Mouse (Mus musculus) embryonic stem cell, embryonic (primary cell): ENCODE results near the gene Sumo1.

Experiments
- CTCF ChIA-PET, 4 experiments: fragments of 300-600 bp in 2 of 4; fragments of 350-600 bp in 2 of 4; sonication (Branson Sonifier 250); formaldehyde crosslinking; loops; one replicate each; lab custom pipeline; 2022; ENCODE audit warnings: inconsistent platforms in 2 of 4; lab: Charles Lee
- POLR2A ChIA-PET, 4 experiments: fragments of 300-600 bp in 2 of 4; fragments of 350-600 bp in 2 of 4; sonication (Branson Sonifier 250); formaldehyde crosslinking; loops; one replicate each; lab custom pipeline; 2022; ENCODE audit warnings: antibody characterized with exemption in 4 of 4, inconsistent platforms in 1 of 4; lab: Charles Lee

Gene Sumo1

GRCm38 (mm10) chr1:59653243-59653911 lies 17.3 kb downstream of the Sumo1 start:
- ChIA-PET CTCF (no interaction called here), POLR2A (interaction anchor here in 1 of 4 experiments (1.0 to 2.3 kb wide), 4 partner anchors 9 to 36 kb away, joined by 3 to 10 read pairs (median 5); no protein-coding TSS in a partner anchor)

GRCm38 (mm10) chr1:59651201-59651819 lies 19.3 kb downstream of the Sumo1 start:
- ChIA-PET POLR2A (interaction anchor here in 3 of 4 experiments (0.5 to 7.6 kb wide), 15 partner anchors 8 to 1297 kb away, joined by 3 to 52 read pairs (median 6); partner anchors contain the start of gene Nop58 (in 2 of the 3)), CTCF (interaction anchor here in 3 of 4 experiments (0.5 to 1.5 kb wide), 4 partner anchors 29 to 66 kb away, joined by 3 to 5 read pairs (median 4); no protein-coding TSS in a partner anchor)

DNA sequence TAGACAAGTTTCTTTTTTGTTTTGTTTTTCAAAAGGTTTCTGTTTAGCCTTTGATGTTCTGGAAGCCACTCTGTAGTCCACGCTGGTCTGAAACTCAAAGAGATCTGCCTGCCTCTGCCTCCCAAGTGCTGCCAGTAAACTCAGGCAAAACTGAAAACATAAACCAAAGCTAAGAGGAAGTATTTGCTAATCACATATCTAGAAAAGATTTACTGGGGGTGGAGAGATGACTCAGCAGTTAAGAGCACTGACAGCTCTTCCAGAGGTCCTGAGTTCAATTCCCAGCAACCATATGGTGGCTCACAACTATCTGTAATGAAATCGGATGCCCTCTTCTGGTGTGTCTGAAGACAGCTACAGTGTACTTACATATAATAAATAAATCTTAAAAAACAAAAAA lies 24.1 kb downstream of the Sumo1 start:
- ChIA-PET CTCF (interaction anchor here in 3 of 4 experiments (0.5 to 2.3 kb wide), 3 partner anchors 11 to 180 kb away, joined by 4 to 11 read pairs (median 8); no protein-coding TSS in a partner anchor), POLR2A (interaction anchor here in 2 of 4 experiments (0.6 to 7.6 kb wide), 20 partner anchors 11 to 409 kb away, joined by 3 to 52 read pairs (median 4); partner anchors contain the start of genes Nop58 (in 2 of the 2) and Als2 (in 1 of the 2))

- CTCF ChIA-PET: interaction anchor here in 2 of 4 experiments (0.7 to 1.0 kb wide), 2 partner anchors 29 to 30 kb away, joined by 3 to 4 read pairs; no protein-coding TSS in a partner anchor
- POLR2A ChIA-PET: interaction anchor here in 3 of 4 experiments (0.5 to 2.4 kb wide), 6 partner anchors 9 to 682 kb away, joined by 3 to 12 read pairs (median 3); no protein-coding TSS in a partner anchor
These were observed 28.1 kb downstream of the Sumo1 start for GRCm38 (mm10) chr1:59642488-59642887.

DNA sequence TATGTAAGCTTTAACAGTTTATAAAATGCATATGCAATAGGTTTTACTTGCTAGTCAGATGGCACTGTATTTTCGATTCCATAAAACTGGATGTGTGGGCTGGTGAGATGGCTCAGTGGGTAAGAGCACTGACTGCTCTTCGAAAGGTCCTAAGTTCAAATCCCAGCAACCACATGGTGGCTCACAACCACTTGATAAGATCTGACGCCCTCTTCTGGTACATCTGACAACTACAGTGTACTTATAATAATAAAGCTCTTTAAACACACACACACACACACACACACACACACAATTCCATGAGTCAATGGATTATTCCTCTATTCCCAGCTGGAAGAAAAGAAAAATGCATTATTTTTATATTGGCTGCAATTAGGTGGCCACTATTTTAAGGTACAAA lies 32.3 kb downstream of the Sumo1 start:
- ChIA-PET POLR2A (interaction anchor here in 2 of 4 experiments (0.8 to 1.4 kb wide), 10 partner anchors 9 to 401 kb away, joined by 3 to 4 read pairs (median 3); partner anchors contain the start of gene Als2 (in 1 of the 2)), CTCF (interaction anchor here (0.5 to 1.2 kb wide), 11 partner anchors 10 to 1088 kb away, joined by 3 to 5 read pairs (median 3); partner anchors contain the start of gene Als2 (in 1 of the 4))

- ChIA-PET POLR2A (interaction anchor here in 2 of 4 experiments (0.5 to 3.4 kb wide), 8 partner anchors 9 to 399 kb away, joined by 3 to 20 read pairs (median 4); partner anchors contain the start of genes Als2 (in 1 of the 2) and Nop58 (in 1 of the 2)), CTCF (interaction anchor here in 3 of 4 experiments (0.6 to 1.2 kb wide), 4 partner anchors 13 to 69 kb away, joined by 3 to 5 read pairs (median 3); no protein-coding TSS in a partner anchor)
These were observed 34.3 kb downstream of the Sumo1 start for GRCm38 (mm10) chr1:59636349-59636748.

GRCm38 (mm10) chr1:59633056-59633455 lies 37.6 kb downstream of the Sumo1 start:
- ChIA-PET CTCF (interaction anchor here in 2 of 4 experiments (1.2 to 2.0 kb wide), 2 partner anchors 10 to 19 kb away, joined by 3 to 8 read pairs; no protein-coding TSS in a partner anchor), POLR2A (interaction anchor here in 2 of 4 experiments (0.7 to 1.4 kb wide), 4 partner anchors 11 to 19 kb away, joined by 3 to 4 read pairs (median 3); no protein-coding TSS in a partner anchor)

- POLR2A ChIA-PET: interaction anchor here in 2 of 4 experiments (0.5 to 1.4 kb wide), 7 partner anchors 11 to 1206 kb away, joined by 3 to 4 read pairs (median 3); no protein-coding TSS in a partner anchor
These were observed 38.5 kb downstream of the Sumo1 start for GRCm38 (mm10) chr1:59631986-59632659.

DNA sequence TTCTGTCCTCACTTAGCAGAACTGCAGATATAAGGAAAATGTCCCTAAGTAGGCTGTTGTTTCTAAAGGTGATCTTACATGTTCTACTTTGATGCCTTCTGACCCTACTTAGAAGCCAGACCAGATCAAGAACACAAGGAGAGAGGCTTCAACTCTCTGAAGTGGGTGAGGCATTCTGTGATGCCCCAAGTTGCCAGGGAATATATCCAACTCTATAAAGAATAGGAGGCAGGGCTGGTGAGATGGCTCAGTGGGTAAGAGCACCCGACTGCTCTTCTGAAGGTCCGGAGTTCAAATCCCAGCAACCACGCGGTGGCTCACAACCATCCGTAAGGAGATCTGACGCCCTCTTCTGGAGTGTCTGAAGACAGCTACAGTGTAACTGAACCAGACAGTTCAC lies 40.3 kb downstream of the Sumo1 start:
- ChIA-PET CTCF (interaction anchor here in 2 of 4 experiments (0.9 to 1.1 kb wide), 3 partner anchors 12 to 383 kb away, joined by 3 to 4 read pairs (median 3); no protein-coding TSS in a partner anchor), POLR2A (interaction anchor here in 1 of 4 experiments (0.5 to 1.0 kb wide), 2 partner anchors 13 to 39 kb away, joined by 4 to 6 read pairs; no protein-coding TSS in a partner anchor)

More at GRCm38 (mm10) chr1:59631986-59632659, 38.5 kb downstream of the Sumo1 start:
- CTCF ChIA-PET: interaction anchor here in 3 of 4 experiments (0.6 to 1.2 kb wide), 4 partner anchors 18 to 560 kb away, joined by 3 read pairs; no protein-coding TSS in a partner anchor

GRCm38 (mm10) chr1:59629194-59629593 lies 41.4 kb downstream of the Sumo1 start:
- CTCF ChIA-PET: interaction anchor here in 3 of 4 experiments (0.5 to 3.9 kb wide), 7 partner anchors 15 to 382 kb away, joined by 3 to 15 read pairs (median 4); no protein-coding TSS in a partner anchor

DNA sequence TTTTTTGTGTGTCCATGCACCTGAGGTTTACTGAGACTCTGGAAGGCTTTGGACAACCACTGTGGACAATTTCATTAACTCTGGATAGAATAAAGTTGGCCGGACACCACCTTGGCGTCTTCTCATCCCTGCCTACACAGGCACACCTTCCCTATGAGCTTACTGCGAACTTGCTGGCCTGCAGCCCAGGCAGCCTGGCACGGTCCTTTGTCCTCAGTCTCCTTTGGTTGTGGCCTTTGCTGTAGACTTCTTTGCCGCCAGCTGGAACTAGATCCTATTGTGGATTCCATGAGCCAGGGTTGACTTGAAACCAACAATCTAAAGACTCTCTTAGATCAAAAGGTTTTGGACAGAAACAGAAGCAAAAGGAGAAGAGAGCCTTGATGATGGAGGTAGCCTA lies 45.2 kb downstream of the Sumo1 start:
- POLR2A ChIA-PET: interaction anchor here in 2 of 4 experiments (0.6 to 1.8 kb wide), 5 partner anchors 12 to 309 kb away, joined by 3 to 10 read pairs (median 3); no protein-coding TSS in a partner anchor
- CTCF ChIA-PET: interaction anchor here in 3 of 4 experiments (0.6 to 1.7 kb wide), 5 partner anchors 9 to 483 kb away, joined by 3 to 9 read pairs (median 4); no protein-coding TSS in a partner anchor

More at GRCm38 (mm10) chr1:59629194-59629593, 41.4 kb downstream of the Sumo1 start:
- POLR2A ChIA-PET: interaction anchor here in 3 of 4 experiments (0.9 to 1.3 kb wide), 8 partner anchors 9 to 380 kb away, joined by 3 to 4 read pairs (median 3); no protein-coding TSS in a partner anchor

DNA sequence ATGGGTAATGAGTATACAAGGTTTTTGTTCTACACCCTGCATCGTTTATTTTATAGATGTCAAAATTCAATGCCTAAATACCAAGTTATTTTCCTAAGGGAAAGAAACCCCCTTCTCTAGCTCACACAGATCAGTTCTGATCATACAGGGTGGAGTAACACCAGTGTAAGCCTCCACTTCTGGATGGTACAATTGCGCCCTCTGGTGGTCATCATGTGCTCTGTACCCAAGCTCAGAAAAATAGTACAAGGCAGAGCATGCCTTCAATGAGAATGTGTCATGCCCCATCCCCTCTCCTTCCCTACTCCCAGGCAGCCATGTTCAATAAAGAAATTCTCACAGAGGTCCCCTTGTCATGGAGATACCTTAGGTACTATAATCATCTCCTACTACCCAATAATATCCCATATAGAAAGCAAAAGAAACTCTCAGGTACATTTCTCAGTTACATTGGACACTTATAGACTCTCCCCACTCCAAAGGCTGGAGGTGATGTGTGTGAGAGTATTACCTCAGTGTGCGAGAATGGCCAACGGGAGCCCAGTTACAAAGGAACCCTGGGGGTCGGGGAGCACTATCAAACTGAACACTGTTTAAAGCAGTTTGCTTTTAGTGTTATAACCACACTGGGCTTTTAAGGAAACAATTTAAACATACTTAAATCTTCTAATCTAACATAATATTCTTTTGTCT lies 47.2 kb downstream of the Sumo1 start:
- POLR2A ChIA-PET: interaction anchor here (0.6 to 2.3 kb wide), 8 partner anchors 9 to 396 kb away, joined by 3 to 14 read pairs (median 3); partner anchors contain the start of gene Fzd7 (in 1 of the 4)
- CTCF ChIA-PET: interaction anchor here (0.5 to 2.3 kb wide), 38 partner anchors 9 to 1024 kb away, joined by 3 to 40 read pairs (median 5); partner anchors contain the start of gene Cdk15 (in 1 of the 4)

DNA sequence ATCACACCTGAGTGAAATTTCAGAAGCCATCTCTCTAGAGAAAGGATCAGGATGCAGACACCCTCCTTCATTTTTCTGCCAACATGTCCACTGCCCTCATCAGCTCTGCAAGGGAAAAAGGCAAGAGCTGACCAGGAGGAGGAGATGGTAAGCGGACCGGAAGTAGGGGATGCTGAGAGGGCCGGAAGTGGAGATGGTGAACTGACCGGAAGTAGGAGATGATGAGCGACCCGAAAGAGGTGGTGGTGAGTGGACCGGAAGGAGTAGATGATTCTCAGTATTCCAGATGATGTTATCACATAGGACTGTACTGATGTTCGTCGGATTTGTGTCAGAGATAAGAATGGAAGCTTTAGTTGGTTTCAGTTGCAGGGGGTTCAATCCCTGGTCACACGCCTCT lies 51.4 kb downstream of the Sumo1 start:
- POLR2A ChIA-PET: interaction anchor here in 1 of 4 experiments (0.9 to 1.2 kb wide), 2 partner anchors 47 to 84 kb away, joined by 3 to 4 read pairs; no protein-coding TSS in a partner anchor
- CTCF ChIA-PET: interaction anchor here in 3 of 4 experiments (0.6 to 1.5 kb wide), 5 partner anchors 9 to 372 kb away, joined by 3 to 4 read pairs (median 3); no protein-coding TSS in a partner anchor

GRCm38 (mm10) chr1:59615021-59615420 lies 55.6 kb downstream of the Sumo1 start:
- CTCF ChIA-PET: interaction anchor here (0.5 to 2.5 kb wide), 11 partner anchors 8 to 377 kb away, joined by 3 to 40 read pairs (median 6); partner anchors contain the start of gene Als2 (in 1 of the 4)
- POLR2A ChIA-PET: interaction anchor here in 3 of 4 experiments (0.6 to 2.8 kb wide), 10 partner anchors 10 to 382 kb away, joined by 3 to 14 read pairs (median 5); partner anchors contain the start of genes Cdk15 (in 1 of the 3) and Nop58 (in 1 of the 3)

- ChIA-PET POLR2A (interaction anchor here (0.5 to 2.8 kb wide), 64 partner anchors 8 to 641 kb away, joined by 3 to 29 read pairs (median 4); partner anchors contain the start of genes Als2 (in 3 of the 4), Nop58 (in 3 of the 4), Cdk15 (in 2 of the 4) and Fzd7 (in 1 of the 4)), CTCF (interaction anchor here (0.5 to 2.5 kb wide), 94 partner anchors 9 to 1347 kb away, joined by 3 to 40 read pairs (median 4); partner anchors contain the start of genes Als2 (in 3 of the 4), Cdk15 (in 2 of the 4), Gm973 (in 2 of the 4) and Bmpr2 (in 1 of the 4))
These were observed 56.8 kb downstream of the Sumo1 start for GRCm38 (mm10) chr1:59613795-59614194.
